8 mouse cellular contexts compared by ENCODE assay signal in genomic region chr4:44011799-44012198, GRCm38 (mm10). TPM values are rescaled to one million over a fixed set of nuclear protein-coding genes. Genes with fewer than 3 reads are reported as not detected.
DNase-seq lines count a peak whose midpoint lies in the region; ATAC-seq and TF ChIP-seq lines count a peak whose summit lies in the region.

No protein-coding gene starts in this region.

- H3K9me3 ChIP-seq in lung, embryonic 15.5 days: no peaks in the 10 kb centered on the region
- no peaks in the 10 kb centered on the region for H3K9me3 ChIP-seq in embryonic facial prominence, embryonic 11.5 days (replicated peaks; ENCODE audit: control insufficient read depth, low read length)
- H3K9me3 ChIP-seq in intestine, postnatal 0 days (ENCODE audit: control insufficient read depth): no peaks in the 10 kb centered on the region

- 0 out of 2 replicates have a peak overlapping the region, but pooled peaks have one; percentile 41 for H3K27ac ChIP-seq in lung, embryonic 15.5 days
- H3K27ac ChIP-seq in embryonic facial prominence, embryonic 11.5 days (replicated peaks; ENCODE audit: low read depth, low read length): no peak overlapping the region
- H3K27ac ChIP-seq in intestine, postnatal 0 days (ENCODE audit: low read depth, low read length): peak overlapping the region; percentile 89; the same call in 1 of the 2 replicates
- H3K27ac ChIP-seq in olfactory bulb, adult 2 months (ENCODE audit: insufficient read depth, low read depth, low read length): no peak overlapping the region

- H3K36me3 ChIP-seq in lung, embryonic 15.5 days: no peaks in the 10 kb centered on the region
- no peaks in the 10 kb centered on the region for H3K36me3 ChIP-seq in embryonic facial prominence, embryonic 11.5 days (replicated peaks; ENCODE audit: control insufficient read depth, insufficient read depth, low read depth, low read length)
- H3K36me3 ChIP-seq in intestine, postnatal 0 days (ENCODE audit: control insufficient read depth, insufficient read depth): no peaks in the 10 kb centered on the region

- TF ChIP-seq CTCF in intestine, postnatal 0 days (IDR thresholded peaks at IDR 0.05; ENCODE audit: low read depth): no peak
- TF ChIP-seq CTCF in olfactory bulb, adult 2 months (IDR thresholded peaks at IDR 0.05; ENCODE audit: insufficient read depth, low read depth, low read length): no peak

- peak overlapping the region; percentile 88 for H3K4me2 ChIP-seq in lung, embryonic 15.5 days
- peak overlapping the region; percentile 53 for H3K4me2 ChIP-seq in embryonic facial prominence, embryonic 11.5 days (ENCODE audit: low read depth, low read length)
- peak overlapping the region; percentile 72 for H3K4me2 ChIP-seq in intestine, postnatal 0 days (replicated peaks; ENCODE audit: low read depth)

- DNase-seq in lung, postnatal 10 days: no peak
- no peak for DNase-seq in embryonic facial prominence, embryonic 11.5 days (ENCODE audit: low spot score)
- DNase-seq in adrenal gland, adult 8-10 months: no peak
- no peak for DNase-seq in layer of hippocampus, postnatal 14 days (ENCODE audit: low spot score in 2 of 2)
- no peak for DNase-seq in frontal cortex, postnatal 36 days (ENCODE audit: low spot score in 2 of 2)

- H3K4me3 ChIP-seq in lung, embryonic 15.5 days: peak overlapping the region; percentile 94
- H3K4me3 ChIP-seq in embryonic facial prominence, embryonic 11.5 days (ENCODE audit: low read depth, low read length): peak overlapping the region; percentile 96
- peak overlapping the region; percentile 95 for H3K4me3 ChIP-seq in intestine, postnatal 0 days (ENCODE audit: low read depth, low read length)
- H3K4me3 ChIP-seq in olfactory bulb, adult 2 months (ENCODE audit: insufficient read depth, low read depth, low read length): peak overlapping the region; percentile 66

- no peak for ATAC-seq in lung, embryonic 15.5 days (ENCODE audit: borderline replicate concordance, extremely low read depth, low FRiP score, low TSS enrichment)
- no peak for ATAC-seq in embryonic facial prominence, embryonic 11.5 days (replicated peaks; ENCODE audit: insufficient number of reproducible peaks, low FRiP score, low TSS enrichment, low read depth)
- ATAC-seq in intestine, postnatal 0 days: no peak

- peaks cover 20% of the 10 kb centered on the region for H3K4me1 ChIP-seq in lung, embryonic 15.5 days
- no peaks in the 10 kb centered on the region for H3K4me1 ChIP-seq in embryonic facial prominence, embryonic 11.5 days (ENCODE audit: control insufficient read depth, insufficient read depth, low read length)
- peaks cover 8% of the 10 kb centered on the region; the same call in 1 of the 2 replicates for H3K4me1 ChIP-seq in intestine, postnatal 0 days (replicated peaks; ENCODE audit: control insufficient read depth, insufficient read depth, low read length)
- peaks cover 4% of the 10 kb centered on the region; the same call in 1 of the 2 replicates for H3K4me1 ChIP-seq in olfactory bulb, adult 2 months (ENCODE audit: control insufficient read depth, insufficient read depth, low read length)

- 72% methylated on average over 3 of the region's 3 CpGs for WGBS in lung, embryonic 15.5 days
- WGBS in embryonic facial prominence, embryonic 11.5 days: 78% methylated on average over 3 of the region's 3 CpGs
- WGBS in intestine, postnatal 0 days: 86% methylated on average over 3 of the region's 3 CpGs
- 81% methylated on average over 3 of the region's 3 CpGs for WGBS in olfactory bulb, adult 2 months

- H3K9ac ChIP-seq in lung, embryonic 15.5 days: peak overlapping the region; percentile 43
- peak overlapping the region; percentile 63 for H3K9ac ChIP-seq in embryonic facial prominence, embryonic 11.5 days (replicated peaks; ENCODE audit: low read length)
- peak overlapping the region; percentile 95; the same call in 1 of the 2 replicates for H3K9ac ChIP-seq in intestine, postnatal 0 days (ENCODE audit: low read depth, low read length)

- TF ChIP-seq POLR2A in olfactory bulb, adult 2 months (IDR thresholded peaks at IDR 0.05; ENCODE audit: insufficient read depth, low read depth, low read length): no peak

- H3K27me3 ChIP-seq in lung, embryonic 15.5 days: no peaks in the 10 kb centered on the region
- no peaks in the 10 kb centered on the region for H3K27me3 ChIP-seq in embryonic facial prominence, embryonic 11.5 days (ENCODE audit: control insufficient read depth, insufficient read depth, low read length)
- H3K27me3 ChIP-seq in intestine, postnatal 0 days (replicated peaks; ENCODE audit: control insufficient read depth, insufficient read depth, low read length): no peaks in the 10 kb centered on the region

RNA-seq across cellular contexts. Expression of gene Clta, which starts 7.5 kb away (rescaled TPM):
- polyA plus RNA-seq in lung, embryonic 15.5 days (2015; fragmentation: Nextera tagmentation; extraction: Ambion mirVana): 223 TPM in 2 replicates
- 272 and 273 TPM in 2 replicates for polyA plus RNA-seq in embryonic facial prominence, embryonic 11.5 days (2014; fragmentation: Nextera tagmentation; extraction: Ambion mirVana)
- polyA plus RNA-seq in intestine, postnatal 0 days (2015; fragmentation: Nextera tagmentation; extraction: Ambion mirVana): 343 and 352 TPM in 2 replicates
- not detected in 2 replicates for polyA plus RNA-seq in olfactory bulb, adult 2 months (2012; ENCODE audit: insufficient read depth, insufficient read length, low replicate concordance, missing spikeins)
- 100 to 1,000 TPM; 165 to 181 (median 177) TPM for total RNA-seq in adrenal gland, adult 8-10 months (2022)
- 100 to 1,000 TPM; 289 to 299 TPM for total RNA-seq in layer of hippocampus, postnatal 14 days (2021)

RNA-seq across cellular contexts. Expression of gene Ccin, which starts 28.5 kb away (rescaled TPM):
- polyA plus RNA-seq in lung, embryonic 15.5 days (2015; fragmentation: Nextera tagmentation; extraction: Ambion mirVana): not detected in 2 replicates
- polyA plus RNA-seq in embryonic facial prominence, embryonic 11.5 days (2014; fragmentation: Nextera tagmentation; extraction: Ambion mirVana): not detected in 2 replicates
- not detected in 2 replicates for polyA plus RNA-seq in intestine, postnatal 0 days (2015; fragmentation: Nextera tagmentation; extraction: Ambion mirVana)
- polyA plus RNA-seq in olfactory bulb, adult 2 months (2012; ENCODE audit: insufficient read depth, insufficient read length, low replicate concordance, missing spikeins): not detected in 2 replicates
- total RNA-seq in adrenal gland, adult 8-10 months (2022): not detected
- total RNA-seq in layer of hippocampus, postnatal 14 days (2021): not detected

RNA-seq across cellular contexts. Expression of gene Glipr2, which starts 54.6 kb away (rescaled TPM):
- 66.8 and 67.9 TPM in 2 replicates for polyA plus RNA-seq in lung, embryonic 15.5 days (2015; fragmentation: Nextera tagmentation; extraction: Ambion mirVana)
- 135 and 142 TPM in 2 replicates for polyA plus RNA-seq in embryonic facial prominence, embryonic 11.5 days (2014; fragmentation: Nextera tagmentation; extraction: Ambion mirVana)
- polyA plus RNA-seq in intestine, postnatal 0 days (2015; fragmentation: Nextera tagmentation; extraction: Ambion mirVana): 25.2 and 26.8 TPM in 2 replicates
- polyA plus RNA-seq in olfactory bulb, adult 2 months (2012; ENCODE audit: insufficient read depth, insufficient read length, low replicate concordance, missing spikeins): not detected in 2 replicates
- 1 to 10 TPM; 1.8 to 3.1 (median 2.0) TPM for total RNA-seq in adrenal gland, adult 8-10 months (2022)
- 1 to 10 TPM; 1.6 to 1.7 TPM for total RNA-seq in layer of hippocampus, postnatal 14 days (2021)

Comparison
In these comparisons a context has a peak if more than half of its experiments do, and no peak if none do; other contexts are left out.
1. H3K27ac ChIP-seq: peak in lung, embryonic 15.5 days (single experiment) and intestine, postnatal 0 days (single experiment); none in embryonic facial prominence, embryonic 11.5 days (single experiment) and olfactory bulb, adult 2 months (single experiment).
2. H3K9ac ChIP-seq: peak in every context shown above with its lines; median percentile 95 in intestine, postnatal 0 days; 63 in embryonic facial prominence, embryonic 11.5 days; 43 in lung, embryonic 15.5 days.
3. RNA of gene Glipr2, which starts 54.6 kb away (polyA plus RNA-seq): 135 to 142 TPM in embryonic facial prominence, embryonic 11.5 days, 66.8 to 67.9 TPM in lung, embryonic 15.5 days and 25.2 to 26.8 TPM in intestine, postnatal 0 days; not detected in olfactory bulb, adult 2 months; every median in the first group is over 10 times any median in the second.
4. Peak in every context shown above with its lines, with median percentiles within 50 percentile points of each other: H3K4me2 ChIP-seq and H3K4me3 ChIP-seq.